Mouse (Mus musculus): ENCODE measurements around the gene Atp2a1.

Gene Atp2a1

DNA sequence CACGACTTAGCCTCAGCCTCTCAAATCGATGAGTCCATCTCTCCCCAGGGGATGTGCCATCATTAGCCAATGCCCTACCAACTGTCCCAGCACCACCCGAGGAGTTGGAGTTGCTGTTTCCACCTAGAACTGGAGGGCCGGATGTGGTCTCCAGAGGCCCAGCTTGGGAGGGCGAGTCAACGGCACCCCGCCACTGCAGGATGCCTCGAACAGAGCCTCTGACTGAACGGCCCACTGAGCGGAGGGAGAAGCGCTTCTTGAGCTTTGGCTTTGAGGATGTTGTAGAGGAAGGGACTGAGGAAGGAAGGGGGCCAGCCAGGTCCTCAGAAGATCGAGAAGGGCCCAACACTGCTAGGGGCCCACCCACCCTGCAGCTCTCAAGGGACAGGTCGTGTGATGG, 9.4 kb upstream of the Atp2a1 start:
- DNase-seq = peak; percentile 78

DNA sequence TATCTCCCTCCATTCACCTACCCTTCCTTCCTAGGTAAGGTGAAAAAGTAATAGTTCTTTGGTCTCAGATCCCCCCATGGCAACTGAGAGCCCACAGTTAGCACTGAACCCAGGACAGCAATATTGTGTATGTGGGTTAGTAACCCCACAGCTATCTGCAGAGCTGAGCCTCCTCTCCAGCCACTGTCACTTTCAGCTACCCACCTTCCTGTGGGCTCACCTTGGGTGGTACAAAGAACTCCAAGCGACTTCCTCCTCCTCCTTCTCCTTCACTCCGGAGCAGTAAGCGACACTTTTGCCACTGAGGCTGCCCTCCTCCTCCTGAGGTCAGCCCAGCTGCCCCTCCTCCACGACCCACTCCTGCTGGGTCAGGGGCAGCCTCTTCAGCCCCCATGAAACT, 8.9 kb upstream of the Atp2a1 start:
- DNase-seq = no peak

DNA sequence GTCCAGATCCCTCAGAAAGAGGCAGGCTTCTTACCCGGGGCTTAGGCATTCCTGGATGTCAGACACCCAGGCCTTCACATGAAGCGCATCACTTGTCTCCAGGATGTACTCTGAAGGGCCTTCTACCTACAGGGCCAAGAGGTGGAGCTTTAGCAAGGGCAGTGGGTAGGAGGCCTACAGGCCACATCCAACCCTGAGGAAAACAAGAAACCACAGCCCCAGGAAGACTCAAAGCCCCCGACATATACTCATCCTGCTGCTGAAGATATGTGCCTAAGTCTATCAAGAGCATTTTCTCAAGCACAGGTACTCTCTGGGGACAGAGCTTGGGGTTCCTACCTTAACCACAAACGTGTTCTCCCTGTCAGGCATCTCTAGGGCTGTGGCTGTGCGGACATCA, 8.5 kb upstream of the Atp2a1 start:
- no peak for DNase-seq

DNA sequence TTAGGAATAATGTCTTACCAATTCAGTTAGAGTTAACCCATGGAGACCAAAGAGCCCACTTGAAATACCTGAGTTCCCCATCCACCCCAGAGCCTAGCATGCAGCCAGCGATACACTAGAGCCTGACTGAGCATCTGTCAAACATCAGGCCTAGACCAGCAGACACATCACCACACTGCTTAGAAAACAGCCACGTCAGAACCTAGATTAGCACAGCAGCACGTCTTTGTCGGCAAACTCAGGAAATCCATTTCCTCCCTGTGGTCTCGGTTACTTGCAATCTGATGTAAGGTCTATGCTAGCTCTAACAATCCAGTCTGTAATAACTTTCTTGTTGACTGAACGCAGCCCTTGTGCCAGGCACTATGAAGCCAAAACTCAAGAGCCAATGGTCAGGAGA, 7.2 kb upstream of the Atp2a1 start:
- peak; percentile 56 for DNase-seq

DNA sequence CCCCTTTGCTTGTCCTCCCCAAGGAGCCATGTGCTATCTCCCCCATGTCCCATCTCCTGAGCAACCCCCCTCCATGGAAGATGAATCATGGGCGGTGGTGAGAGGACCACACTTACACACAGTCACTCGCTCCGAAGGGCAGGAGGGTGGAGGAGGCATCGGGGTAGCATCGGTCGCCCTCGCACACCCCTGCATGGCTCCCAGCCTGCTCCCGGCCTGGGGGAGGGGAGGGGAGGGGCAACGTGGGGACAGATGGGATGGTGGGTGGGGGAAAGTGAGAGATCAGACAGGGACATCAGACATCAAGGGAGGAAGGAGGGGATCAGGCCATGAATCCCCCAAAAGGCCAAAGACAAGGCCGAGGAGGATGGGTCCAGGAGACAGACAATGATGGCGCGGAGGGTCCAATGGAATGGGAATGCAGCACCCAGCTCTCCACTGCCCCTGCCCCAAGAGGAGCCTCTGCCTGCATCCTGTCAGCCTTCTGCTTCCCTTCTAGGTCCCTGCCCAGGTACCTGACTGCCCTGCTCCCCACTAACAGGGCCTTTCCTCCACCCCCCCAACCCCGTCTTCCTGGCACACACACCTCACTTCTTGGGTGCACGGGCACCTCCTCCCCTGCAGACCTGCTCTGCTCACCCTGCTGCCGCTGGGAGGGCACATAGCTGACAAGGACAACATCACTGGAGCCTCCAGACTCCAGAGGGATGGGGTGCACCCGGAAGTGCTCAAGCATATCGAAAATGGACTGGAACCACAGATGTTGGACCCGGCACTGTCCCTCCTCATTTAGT, 5.1 kb upstream of the Atp2a1 start:
- DNase-seq = no peak

DNA sequence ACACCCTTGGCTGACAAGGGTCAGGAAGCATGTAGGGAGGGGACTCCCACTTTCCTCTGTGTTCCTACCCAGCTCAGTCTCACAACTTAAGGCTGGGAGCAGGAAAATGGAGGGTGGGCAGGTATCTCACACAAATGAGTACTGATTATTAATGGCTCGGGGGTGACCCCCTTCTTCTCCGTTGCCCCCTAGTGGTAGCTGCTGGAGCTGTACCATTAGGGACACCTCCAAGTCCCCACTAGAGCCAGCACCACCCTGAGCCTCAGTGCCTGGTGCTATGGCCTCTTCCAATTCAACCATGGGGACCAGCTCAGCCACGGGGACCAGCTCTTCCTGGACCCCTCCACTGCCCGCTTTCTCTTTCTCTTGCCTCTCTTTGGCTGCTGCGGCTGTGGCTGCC, 4.4 kb upstream of the Atp2a1 start:
- peak; percentile 82 for DNase-seq

DNA sequence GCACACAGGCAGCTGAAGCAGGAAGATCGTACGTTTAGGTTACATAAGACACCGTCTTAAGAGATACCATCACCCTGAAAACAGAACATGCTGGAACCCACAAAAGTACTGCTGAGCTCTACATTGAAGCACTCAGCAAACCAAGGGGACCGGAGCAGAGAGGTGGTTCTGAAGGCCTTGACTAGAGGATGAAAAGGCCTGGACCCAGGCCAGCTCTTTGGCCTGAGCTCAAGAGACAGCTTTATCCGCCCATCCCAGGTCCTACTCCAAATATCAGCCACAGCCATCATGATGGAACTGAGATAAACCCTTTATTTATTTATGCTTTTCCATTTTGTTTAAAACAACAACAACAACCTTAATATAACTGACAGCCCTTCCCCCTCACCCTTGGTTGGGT, 3.8 kb upstream of the Atp2a1 start:
- no peak for DNase-seq

DNA sequence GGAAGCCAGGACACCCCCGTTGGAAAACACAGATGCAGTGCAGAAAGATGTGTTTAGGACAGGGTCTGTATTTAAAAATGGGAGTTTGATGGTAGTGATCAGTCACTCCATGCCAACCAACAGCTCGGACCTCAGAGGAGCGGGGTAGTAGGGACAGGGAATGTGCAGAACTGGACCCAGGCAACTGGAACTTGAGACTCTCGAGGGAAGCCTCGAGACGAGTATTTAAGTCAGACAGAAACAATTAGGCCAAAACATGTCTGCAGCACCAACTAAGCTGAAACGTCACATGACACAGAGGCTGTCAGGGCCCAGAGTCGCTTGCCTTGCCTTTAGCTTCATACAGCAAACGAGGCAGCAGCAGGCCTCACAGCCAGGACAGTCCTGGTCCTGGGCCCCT, 3.2 kb upstream of the Atp2a1 start:
- no peak for DNase-seq

DNA sequence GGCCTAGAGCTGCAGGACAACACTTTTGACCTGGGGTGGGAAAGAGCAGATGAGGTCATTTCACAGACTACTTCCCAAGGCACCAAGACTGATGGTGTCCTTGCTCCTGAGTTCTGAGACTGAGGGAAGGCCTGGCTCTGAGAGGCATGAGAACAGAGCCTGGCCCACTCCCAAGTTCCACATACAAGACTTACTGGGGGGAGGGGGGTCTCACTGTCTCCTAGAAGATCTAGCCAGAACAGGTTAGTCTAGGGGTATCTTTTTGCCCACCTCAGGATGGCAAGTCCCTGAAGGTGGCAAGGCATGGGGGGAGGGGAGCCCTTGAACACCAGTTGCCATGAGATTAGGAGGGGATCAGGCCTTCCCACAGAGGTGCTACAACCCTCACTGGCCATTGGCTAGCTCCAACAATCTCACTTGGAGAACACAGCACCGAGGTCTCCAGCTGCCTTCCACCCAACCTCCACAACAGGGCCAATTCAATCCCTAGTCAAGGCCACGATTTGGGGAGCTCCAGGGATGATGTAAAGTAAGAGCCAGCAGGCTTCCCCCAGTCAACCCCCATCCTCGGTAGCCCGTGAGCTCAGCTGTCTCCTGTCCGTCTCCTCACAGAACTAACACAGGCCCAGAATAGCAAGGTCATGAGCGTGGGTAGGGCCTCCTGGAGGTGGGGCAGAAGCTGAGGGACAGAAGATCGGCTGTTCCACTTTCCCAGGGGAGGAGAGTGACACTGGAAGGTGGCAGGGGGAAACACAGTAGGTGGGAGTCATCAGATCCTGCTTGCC, 2.5 kb upstream of the Atp2a1 start:
- DNase-seq = no peak

DNA sequence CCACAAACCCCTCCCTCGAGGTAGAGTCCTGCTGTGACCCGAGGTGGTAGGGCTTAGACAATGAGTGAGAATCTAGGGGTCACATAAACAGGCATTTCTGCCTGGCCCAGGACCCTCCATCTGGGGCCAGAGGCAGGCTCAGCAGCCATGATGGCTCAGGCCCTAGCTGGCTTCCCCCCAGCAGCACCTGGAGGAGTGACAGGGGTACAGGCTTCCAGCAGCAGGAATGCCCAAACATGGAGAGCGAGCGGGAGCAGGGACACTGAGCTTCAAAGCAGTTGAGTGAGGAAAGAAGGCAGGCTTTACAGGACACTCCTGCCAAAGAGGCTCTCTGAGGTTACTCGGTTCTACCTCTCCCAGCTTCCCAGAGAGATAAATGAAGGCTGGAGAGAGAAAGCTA, 1.9 kb upstream of the Atp2a1 start:
- DNase-seq = no peak

DNA sequence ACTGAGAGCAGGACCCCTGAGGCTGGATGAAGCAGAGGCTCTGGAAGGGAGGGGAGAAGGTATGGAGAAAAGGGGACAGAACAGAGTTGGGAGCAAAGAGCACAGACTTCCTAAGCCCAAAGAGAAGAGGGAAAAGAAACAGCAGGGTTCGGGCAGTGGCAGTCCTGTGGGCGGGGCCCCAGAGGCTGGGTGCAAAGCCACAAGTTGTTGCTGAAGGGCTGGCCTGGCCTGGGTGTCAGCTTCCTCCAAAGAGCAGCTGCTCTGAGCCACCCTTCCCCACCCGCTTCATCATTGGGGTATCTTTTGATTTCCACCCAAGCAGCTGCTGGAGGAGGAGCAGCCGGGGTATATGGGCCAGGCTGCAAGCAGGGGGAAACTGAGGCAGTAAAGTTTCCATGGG, 1.2 kb upstream of the Atp2a1 start:
- DNase-seq = peak; percentile 56

DNA sequence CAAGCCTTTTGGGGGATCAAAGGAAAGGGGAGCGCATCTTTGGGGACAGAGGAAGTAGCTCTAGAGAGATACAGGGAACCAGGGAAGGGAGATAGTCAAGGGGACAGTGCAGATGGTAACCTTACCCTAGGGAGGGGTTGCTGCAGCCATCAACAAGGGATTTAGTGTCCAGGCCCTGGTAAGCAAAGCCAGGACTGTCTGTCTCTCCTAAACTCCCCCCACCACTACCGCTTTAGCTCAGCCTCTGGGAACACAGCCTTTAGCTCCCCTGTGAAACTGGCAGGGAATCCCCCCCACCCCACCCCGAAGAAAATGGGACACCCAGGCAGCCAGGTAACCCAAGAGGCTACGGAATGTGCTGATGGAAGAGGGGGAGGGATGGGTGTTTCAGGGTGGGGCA, 639 bp upstream of the Atp2a1 start:
- no peak for DNase-seq

DNA sequence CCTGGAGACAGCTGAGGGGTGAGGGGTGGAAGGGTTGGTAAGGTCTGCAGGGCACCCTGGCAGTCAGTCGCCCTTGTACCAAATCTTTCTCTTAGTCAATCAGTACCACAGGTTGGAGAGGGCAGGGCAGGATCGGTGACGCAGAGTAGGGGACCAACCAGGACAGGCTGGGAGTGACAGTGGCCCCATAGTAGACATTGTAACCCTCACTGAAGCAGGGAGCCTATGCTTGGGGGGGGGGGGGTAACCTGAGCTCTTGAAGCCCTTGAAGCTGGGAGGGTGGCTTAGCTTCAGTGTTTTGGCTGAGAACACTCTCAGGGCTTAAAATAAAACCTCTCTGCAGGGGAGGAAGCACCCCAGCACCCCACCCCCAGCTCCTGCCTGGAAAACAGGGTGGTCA, 1.3 kb downstream of the Atp2a1 start:
- DNase-seq = no peak

DNA sequence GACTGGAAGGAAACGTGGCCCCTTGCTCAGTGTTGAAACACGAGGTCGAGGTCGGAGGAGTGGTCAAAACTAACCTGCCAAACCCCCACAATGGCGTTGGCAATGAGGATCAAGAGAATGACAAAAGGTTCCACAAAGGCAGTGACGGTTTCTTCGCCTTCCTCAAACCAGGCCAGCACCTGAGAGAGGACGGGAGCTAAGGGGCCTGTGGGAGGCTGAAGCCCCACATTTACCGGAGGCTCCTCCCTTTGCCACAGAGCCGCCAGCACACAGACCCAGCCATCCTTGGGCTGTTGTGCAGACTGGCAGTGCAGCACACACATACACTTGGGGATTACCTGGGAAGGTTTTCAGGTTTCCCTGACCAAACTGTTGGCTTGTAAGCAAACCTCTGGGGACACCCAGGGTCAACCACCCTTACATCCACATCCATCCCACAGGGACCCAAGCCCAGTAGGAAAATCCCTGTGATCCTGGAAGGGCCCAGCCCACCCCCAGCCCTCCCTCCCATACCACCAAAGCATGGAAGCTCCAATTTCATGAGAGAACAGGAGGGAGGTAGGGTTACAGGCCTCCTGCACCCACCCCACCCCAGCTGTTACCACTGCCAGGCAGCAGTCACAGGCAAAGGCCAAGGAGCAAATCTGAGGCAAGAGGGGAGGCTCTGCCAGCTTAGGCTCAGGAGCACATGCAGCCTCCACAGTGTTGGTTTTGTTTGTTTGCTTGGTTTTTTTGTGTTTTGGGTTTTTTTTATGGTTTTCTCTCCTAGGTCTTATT, 2.1 kb downstream of the Atp2a1 start:
- no peak for DNase-seq

DNA sequence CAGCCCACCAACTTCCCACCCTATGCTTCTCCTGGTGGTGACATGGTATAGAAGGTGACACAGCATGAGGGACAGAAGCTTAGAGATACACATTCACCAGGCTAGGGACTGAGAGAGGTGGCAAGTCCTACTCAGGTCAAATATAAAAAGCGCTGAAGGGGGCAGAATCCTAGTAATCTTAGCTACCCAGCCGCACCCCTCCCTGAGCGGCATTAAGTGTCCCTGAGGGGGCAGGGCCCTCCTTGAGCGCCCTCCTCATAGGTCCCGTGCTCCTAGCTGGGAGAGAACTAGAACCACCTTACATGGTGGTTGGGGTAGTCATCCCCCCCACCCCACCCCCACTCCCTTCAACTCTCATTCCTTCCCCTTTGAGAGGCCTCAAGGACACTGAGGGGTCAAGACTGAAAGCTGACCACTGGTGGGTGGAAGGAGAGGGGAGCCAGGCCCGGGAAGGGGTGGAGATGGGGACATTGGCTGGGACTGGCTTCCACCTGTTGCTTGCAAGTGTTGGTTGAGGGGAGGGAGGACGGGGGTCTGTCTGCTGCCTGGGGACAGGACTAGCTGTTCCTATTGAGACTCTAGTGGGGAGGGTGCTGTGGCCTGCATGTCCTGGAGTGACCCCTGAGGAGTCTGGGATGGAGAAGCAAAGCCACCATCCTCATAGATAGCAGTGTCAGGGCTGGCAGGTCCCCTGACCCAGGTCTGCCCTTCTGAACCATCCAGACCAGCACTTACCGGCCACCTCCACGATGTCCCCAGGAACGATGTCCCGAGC, 3.9 kb downstream of the Atp2a1 start:
- DNase-seq = no peak

DNA sequence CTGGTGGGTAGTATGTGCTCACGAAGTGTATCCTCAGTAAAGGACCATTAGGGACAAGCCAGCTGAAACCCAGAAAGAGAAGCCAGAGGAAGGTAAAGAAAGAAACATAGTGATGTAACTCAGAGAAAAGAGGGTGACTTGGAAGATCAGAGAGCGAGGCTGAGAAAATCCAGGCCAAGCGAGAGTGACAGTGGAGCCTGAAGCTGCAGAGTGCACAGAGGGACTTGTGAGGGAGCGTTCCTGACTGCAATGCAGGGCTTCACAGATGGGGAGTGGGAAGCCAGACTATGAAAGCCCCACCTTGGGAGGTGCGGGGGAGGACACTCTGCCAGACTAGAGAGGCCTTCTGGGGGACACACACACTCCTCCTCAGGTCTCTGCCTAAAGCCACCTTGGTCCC, 4.7 kb downstream of the Atp2a1 start:
- DNase-seq = no peak

DNA sequence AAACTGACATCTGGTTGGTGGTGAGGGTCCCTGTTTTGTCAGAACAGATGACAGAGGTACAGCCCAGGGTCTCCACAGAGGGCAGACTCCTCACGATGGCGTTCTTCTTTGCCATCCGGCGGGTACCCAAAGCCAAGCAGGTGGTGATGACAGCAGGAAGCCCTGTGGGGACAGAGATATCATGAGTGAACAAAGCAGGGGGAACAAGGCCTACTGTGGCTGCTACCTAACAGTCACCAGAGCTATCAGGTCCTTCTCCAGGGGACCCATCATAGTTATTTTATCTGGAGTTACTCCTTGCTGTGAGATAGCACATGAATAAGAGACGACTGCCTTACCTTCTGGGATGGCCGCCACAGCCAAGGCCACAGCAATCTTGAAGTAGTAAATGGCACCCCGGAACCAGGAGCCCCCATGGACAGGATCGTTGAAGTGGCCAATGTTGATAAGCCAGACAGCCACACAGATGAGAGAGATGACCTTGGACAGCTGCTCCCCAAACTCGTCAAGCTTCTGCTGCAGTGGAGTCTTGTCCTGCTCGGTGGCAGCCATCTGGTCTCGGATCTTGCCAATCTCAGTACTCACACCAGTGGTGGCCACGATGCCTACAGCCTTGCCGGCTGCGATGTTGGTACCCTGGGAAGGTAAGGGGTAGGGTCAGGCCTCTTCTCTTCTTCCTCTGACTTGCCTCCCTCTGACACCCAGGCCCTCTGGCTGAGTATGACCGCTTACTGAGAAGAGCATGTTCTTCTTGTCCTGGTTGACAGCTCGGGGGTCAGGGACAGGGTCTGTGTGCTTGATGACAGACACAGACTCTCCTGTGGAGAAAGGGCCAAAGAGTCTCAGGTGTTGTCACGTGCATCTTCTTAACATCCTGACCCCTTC, 6.3 kb downstream of the Atp2a1 start:
- no peak for DNase-seq

DNA sequence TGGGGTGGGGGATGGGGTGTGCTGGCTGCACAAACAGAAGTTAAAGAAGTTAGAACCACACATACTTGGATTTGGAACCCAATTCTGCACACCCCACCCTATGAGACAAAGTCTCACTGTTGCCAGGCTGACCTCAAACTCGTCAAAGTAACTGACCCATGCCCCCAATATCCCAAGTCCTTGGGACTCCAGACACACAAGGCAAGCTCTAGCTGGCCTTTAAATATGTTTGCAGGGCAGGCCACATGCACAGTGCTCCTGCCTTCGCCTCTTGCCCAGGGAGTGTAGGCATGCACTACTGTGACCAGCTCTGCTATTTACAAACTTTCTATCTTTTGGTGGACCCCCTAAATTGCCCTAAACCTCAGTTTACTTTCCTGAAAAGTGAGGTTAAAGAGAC, 7.7 kb downstream of the Atp2a1 start:
- no peak for DNase-seq

DNA sequence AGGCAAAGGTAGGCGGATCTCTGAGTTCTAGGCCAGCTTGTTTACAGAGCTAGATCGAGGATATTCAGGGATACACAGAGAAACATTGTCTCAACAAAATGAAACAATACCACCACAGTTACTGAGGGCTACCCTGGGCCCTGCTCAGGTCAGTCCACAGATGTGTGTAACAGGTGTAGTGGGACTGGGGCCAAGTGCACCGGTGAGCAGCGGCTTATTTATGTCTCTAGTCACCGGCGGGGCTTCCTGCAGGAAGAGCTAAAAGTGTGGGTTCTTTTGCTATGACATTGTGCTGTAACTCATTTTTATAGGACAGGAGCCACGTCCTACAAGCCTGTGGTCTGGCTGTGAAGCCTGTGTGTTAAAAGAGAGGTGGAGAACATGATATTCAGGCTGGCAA, 9.0 kb downstream of the Atp2a1 start:
- DNase-seq = no peak

DNA sequence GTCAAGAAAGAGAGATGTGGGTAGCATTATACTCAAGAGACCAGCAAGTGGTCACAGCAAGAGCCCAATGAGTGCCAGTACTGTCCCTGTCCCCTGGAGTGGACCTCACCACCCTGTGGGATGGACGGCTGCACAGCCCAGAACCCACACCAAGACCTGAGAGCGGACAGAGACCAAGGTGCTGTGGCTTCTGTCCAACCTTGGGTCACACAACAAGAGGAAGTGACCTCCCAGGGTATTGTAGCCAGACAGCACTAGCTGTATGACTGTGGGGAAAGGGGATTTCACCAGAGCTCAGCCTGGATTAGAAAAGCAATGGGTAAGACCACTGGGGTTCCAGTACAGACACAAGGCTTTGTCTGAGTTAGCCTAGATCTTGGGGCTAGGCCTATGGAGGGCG, 10.7 kb downstream of the Atp2a1 start:
- no peak for DNase-seq

DNA sequence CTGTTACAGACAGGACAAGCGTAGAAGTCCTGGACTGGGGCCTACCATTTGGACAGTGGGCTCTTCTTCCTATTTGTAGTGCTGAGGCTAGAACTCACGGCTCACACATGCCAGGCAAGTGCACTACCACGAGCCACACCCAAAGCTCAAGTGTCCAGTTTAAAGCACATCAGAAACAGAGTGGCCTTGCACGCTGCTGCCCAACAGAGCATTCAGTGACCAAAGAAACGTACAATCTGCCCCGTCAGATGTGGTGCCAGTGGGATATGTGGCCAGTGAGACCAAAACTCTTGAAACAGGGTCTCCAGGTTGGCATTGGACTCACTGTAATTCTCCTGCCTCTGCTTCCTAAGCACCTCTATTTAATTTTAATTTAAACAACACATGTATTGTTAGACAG, 12.3 kb downstream of the Atp2a1 start:
- DNase-seq = no peak

DNA sequence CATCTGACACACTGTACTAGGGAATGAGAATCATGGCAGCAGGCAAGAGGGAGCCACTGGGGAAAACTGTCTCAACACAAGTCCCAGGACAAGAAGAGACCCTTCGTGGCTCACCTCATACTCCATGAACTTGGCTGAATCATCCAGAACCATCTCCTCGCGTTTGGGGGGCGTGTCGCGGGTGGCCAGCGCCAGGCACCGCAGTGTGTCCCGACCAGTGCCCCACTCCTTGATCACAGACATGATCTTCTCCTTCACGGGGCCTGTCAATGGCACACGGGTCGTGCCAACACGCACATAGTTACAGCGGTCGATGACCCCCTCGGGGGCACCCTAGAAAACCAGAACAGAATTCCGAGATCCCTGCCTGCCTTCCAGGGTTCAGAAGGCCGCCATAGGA, 12.9 kb downstream of the Atp2a1 start:
- no peak for DNase-seq
